Mouse (Mus musculus): ENCODE measurements around the gene Ripor3.

Gene Ripor3

DNA sequence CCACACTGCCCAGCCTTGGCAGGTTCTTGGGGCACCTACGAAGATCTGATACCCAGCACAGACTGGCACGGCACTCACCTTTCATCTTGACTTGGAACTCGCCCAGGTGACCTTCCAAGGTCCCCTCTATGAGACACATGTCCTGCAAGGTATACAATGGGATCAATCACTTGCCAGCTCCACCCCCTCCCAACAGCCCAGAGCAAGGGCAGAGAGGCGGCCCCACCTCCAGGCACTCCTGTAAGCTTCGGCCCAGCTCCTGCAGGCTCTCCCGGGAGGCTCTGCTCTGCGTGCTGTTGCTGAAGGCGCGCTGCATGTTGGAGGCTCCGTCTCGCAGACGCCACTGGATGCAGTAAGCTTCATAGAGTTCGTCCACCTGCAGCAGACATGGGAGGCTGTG, 17.2 kb downstream of the Ripor3 start:
- in situ Hi-C loops (cut with MboI, MseI), result no loop called here

DNA sequence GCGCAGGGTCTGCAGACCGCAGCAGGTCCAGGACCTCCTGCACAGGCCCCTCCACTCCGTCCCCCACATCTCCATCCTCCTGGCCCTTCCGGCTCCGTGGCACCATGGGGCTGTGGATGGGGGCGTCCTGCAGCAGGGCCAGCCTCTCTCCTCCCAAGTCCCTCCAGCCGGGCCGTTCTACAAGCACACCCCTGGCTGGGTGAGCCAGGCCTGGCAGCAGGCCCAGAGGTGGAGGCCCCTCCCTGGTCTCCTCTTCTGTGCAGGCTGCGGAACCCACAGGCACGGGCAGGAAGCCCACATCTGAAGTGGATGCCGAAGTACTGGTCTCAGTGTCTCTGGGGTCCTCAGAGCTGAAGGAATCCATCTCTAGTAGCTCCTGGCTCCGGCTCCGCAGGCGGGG, 21.1 kb downstream of the Ripor3 start:
- in situ Hi-C loops (cut with MboI, MseI), result no loop called here

DNA sequence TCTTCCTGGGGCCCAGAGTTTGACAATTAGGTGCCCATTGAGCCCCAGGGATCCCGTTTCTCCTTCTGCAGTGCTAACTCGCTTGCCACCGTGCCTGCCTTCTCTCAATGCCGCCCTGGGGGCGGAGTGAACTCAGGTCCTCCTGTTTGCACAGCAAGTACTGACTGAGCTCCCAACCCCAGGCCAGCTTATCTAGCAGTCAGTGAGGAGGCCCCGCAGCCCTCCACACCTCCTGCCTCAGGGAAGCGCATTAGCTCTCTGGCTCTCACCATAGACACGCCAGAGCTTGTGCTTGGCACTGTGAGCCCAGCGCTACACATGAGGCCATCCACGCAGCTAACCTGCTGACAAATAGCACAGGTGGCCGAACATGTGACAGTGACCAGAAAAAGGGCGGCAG, 22.8 kb downstream of the Ripor3 start:
- in situ Hi-C loops (cut with MboI, MseI), result no loop called here

DNA sequence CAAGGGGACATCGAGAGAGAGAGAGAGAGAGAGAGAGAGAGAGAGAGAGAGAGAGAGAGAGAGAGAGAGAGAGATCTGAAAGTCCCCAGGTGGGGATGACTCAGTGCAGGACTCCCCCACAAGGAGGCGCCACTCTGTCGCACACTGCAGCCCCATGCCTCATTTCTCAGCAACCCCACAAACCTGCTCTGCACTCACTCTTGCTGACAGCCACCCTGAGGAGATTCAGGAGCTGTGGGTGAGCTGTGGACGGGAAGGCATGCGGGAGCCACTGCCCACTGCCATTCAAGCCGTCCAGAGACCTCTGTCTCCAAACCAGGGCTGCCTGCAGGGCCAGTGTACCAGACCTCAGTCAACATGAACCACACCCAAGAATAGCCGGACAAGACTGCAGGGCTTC, 23.7 kb downstream of the Ripor3 start:
- in situ Hi-C loops (cut with MboI, MseI), result no loop called here

DNA sequence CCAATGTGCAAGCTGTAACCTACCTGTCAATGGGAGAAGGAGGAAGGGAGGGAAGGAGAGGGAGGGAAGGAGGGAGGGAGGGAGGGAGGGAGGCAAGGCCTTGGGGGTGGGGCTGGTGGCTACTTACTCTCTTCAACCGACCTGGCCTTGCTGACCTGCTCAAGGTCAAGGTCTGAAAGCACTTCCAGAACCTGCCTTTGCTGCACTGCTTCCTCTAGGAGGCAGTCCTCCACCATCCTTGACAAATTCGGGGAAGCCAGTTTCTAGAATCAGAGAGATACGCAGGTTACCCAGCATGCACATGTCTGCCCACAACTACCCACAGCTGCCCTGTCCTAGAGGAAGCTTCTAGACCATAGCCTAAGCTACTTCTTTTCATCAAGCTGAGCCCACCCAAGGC, 25.5 kb downstream of the Ripor3 start:
- in situ Hi-C loops (cut with MboI, MseI), result no loop called here

DNA sequence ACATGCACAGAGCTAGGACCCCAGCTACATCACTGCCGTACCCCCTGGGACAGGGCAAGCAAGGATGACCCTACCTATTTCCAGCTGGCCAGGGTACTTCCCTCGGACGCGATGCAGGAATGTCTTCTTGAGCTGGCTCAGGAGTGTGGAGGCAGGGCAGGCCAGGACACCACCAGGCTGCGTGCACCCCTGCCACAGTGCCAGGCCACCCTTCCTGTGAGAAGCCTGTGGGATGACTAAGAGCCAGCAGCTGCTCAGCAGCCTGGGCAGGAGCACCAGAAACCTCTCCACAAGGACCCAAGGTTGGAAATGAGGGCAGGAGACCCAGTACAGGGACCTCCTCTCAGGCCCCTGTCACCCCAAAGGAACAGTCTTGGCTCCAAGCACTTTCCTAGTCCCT, 26.0 kb downstream of the Ripor3 start:
- in situ Hi-C loops (cut with MboI, MseI), result no loop called here

DNA sequence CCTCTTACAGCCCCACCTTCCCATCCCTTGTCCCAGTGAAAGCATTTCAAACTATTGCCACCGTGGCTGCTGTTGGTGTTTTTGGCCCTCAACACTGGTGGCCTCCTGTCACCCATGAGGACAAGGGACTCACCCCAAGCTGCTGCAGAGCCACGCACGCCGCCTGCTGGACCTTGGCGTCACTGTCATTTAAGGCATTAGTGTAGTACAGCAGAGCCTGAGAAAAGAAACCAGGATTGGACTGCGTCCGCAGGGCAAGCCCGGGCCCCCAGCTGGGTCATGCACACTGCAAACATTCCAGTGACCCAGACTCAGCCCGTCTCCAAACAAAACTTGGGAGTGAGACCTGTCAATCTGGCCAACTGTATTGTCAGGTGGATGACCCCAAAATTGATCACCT, 27.8 kb downstream of the Ripor3 start:
- in situ Hi-C loops (cut with MboI, MseI), result no loop called here

DNA sequence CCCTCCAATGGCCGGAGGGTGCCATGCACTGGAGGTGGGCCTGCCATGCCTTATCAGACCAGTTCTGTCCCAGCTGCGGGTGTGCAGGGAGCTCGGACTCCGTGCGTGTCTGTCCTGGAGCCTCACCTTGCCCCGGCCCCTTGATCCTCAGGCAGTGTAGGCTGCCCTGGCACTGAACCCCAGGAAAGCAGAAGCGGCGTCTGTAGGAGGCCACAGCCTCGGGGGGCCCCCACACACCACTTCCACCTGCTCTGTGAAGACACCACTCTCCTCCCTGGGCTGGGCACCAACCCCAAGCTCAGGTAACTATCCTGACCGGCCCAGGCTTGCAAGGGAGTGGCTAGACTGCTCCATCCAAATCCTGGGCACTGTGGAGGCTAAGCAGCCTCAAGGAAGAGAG, 30.0 kb downstream of the Ripor3 start:
- in situ Hi-C loops (cut with MboI, MseI), result no loop called here

DNA sequence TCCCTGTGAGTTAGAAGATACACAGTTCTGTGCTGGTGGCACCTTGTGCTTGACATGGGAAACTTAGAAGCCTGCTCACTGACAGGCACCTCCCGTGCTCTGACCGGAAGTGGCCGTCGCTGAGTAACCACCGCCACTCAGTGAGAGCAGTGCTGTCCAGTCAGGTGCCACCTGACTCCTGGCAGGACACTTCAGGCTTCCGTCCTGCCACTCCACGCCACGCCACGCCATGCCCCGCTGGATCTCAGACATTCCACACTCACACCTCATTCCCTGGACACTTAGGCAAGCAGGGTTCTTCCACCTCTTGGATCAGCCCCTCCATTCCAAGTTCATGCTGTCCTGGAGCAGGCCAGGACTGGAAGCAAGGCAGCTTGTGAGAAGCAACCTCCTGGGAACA, 32.1 kb downstream of the Ripor3 start:
- in situ Hi-C loops (cut with MboI, MseI), result no loop called here

DNA sequence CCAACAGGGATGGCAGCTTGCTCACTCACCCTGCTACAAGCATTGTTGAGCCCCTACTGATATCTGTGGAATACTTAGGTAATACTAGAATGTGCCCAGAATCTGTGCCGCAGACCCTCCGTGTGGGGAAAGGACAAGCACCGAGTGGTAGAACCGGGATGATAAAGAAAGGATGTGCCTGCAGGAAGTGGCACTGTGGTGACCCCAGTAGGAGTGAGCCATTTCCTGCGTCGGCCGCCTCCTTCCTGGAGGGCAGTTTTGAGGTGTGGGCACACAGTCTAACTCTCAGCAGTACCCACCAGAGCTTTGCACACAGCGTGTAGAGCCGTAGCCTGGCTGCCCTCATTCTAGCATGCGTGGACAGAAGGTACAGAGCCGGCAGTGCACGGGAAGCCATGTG, 34.7 kb downstream of the Ripor3 start:
- in situ Hi-C loops (cut with MboI, MseI), result no loop called here

DNA sequence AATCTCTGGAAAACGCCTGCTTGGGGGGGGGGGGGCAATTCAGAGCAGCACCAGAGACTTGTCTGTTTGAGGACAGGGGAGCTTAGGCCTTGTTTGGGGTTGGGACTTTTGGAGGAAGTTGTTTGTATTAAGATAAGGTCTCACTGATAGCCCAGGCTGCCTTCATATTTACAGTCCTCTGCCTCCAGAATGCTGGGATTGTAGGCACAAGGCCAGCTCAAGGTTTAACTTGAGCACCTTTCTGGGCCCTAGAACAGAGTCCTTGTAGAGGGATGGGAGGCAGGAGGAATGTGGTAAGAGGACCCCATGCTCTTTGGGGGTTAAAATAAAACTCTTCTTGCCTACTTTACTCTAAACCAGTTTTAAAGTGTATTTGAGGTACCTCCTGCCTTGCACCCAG, 37.6 kb downstream of the Ripor3 start:
- in situ Hi-C loops (cut with MboI, MseI), result loop anchor here in 1 of 2 experiments (5.0 kb wide), 1 partner anchor 441 kb away; no protein-coding TSS in a partner anchor

DNA sequence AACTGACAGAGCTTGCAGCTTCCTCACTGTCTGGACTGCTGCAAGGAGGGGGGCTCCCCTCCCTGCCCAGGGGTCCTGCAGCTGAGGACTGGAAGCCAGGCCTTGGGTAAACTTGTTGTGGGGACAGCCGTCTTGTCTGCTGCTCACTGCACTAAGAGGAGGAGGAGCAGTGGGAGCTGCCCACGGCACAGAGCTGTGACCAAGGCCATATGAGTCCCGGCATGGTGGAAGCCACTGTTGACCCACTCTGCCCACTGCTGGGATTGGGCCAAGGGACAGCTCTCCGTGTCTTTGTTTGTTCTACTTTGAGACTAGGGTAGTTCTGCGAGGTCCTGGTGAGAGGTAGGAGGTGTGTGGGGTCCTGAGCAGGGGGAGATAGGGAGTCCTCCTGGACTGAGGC, 38.3 kb downstream of the Ripor3 start:
- in situ Hi-C loops (cut with MboI, MseI), result loop anchor here in 1 of 2 experiments (5.0 kb wide), 1 partner anchor 440 kb away; no protein-coding TSS in a partner anchor

DNA sequence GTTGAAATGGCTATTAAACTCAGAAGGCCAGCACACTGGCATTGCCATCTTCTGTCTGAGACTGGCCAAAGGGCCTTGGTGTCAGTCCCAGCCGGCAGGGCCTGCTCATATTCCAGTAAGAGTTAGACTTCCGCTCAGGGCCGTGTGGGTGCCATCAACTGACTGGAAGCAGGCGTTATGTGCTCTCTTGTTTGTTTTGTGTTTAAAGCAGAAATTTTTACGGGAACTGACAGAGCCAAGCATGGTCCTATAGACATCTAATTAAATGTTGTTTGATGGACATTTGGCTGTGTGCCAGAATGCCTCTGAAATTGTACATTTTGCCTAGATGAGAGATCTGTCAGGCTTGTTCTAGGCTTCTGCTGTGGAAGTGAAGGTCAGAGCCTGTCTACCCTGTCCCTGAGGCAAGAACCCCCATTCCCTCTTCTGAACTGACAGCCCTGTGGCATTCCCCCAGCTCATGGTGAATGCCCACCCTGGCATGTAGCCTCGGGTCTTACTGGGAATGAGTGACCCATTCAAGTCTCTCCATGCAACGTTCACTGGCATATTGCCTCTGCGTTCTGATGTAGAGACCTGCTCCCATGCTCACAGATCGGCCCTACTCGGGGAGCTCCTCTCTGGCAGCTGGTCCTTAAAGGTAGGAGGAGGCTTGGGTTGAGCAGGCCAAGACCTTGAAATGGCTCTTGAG, 40.4 kb downstream of the Ripor3 start:
- in situ Hi-C loops (cut with MboI, MseI), result loop anchor here in 1 of 2 experiments (5.0 kb wide), 1 partner anchor 438 kb away; no protein-coding TSS in a partner anchor

DNA sequence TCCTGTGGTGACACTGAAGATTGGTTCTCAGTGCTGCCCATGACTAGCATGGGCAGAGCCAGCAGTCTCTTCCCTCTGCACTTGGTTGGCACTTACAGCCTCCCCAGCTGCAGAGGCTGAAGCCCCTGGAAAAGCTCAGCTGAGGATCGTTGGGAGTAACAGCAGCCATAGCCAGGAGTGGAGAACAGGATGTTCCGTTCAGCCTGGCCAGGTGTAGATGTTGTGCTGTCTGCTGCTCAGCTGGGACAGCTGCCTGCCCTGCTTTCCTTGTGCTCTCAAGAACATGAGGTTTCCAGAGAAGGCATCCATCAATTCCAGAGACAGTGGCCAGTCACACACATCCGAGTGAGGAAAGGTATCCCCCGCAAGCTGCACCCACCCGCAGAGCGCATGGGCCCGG, 41.9 kb downstream of the Ripor3 start:
- in situ Hi-C loops (cut with MboI, MseI), result no loop called here

DNA sequence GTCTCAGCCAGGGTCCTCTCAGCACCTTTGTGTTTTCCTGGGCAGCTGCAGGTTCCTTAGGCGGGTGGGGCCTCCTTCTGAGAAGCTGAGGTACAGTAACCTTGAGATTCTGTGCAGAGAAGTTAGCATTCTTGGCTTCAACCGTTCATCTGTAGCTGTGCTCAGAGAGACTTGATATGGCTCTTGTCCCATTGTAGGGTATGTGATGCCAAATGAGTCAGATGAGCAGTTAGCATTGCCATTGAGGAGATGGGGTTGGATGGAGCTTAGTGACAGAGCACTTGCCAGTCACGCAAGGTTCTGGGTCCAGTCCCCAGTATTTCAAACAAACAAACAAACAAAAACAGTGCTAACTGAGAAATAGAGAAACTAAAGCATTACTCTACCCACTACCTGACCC, 44.5 kb downstream of the Ripor3 start:
- in situ Hi-C loops (cut with MboI, MseI), result no loop called here

DNA sequence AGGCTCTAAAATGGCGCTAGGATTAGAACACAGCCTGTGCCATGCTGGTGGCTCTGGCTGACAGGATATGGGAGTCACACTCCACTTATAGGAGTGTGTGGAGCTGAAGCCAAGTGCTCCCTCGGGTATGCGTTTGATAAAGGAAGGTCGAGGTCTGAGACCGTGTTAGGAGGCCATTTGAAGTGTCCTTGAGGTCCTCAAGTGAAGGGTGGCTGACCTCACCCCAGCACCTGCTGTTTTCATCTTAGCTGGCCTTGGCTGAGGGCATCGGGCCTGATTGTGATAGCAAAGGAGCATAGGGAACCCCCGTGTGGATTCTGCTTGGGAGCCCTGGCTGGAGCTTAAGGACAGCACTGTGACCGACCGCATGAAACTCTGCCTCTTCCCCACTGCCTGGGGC, 46.1 kb downstream of the Ripor3 start:
- in situ Hi-C loops (cut with MboI, MseI), result no loop called here

DNA sequence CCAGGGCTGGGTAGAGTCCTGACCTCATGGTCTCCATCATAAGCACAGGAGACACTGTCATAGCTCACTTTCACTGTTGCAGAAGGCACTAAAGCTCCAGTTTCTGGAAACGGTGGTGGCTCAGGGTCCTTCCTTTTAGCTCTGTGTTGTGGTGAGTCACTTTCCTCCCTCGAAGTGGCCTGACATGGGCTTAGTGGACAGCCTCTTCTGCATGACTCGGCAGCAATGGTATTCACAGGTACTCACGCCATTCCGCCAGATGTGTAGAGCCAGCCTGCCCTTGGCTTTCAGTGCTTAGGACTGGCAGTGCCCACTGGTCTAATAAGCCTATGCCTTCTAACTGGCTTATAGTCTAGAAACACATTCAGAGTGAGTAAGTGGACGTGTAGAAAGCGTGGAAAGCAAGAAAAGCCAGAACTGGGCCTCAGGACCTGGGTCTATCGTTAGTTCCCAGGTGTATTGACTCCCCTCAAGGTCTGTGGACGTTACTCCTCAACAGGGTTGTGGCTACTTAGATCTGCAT, 46.6 kb downstream of the Ripor3 start:
- in situ Hi-C loops (cut with MboI, MseI), result no loop called here

DNA sequence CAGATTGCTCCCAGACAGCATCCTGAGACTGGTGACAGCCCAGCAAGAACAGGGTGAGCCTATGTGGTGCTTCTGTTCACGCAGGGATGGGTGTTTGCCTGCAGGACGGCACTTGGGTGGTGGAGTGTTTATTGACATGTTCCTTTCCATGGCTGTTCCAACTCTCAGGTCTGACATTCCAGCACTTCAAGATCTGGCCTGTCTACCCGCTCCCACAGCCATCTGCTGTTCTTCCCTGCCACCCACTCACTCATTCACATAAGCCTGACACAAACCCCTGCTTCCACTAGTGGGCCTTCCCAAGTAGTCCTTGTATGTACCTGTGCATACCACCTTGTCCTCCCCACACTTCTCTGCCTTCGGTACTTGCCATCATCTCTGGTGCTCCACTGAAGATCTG, 47.2 kb downstream of the Ripor3 start:
- in situ Hi-C loops (cut with MboI, MseI), result no loop called here

DNA sequence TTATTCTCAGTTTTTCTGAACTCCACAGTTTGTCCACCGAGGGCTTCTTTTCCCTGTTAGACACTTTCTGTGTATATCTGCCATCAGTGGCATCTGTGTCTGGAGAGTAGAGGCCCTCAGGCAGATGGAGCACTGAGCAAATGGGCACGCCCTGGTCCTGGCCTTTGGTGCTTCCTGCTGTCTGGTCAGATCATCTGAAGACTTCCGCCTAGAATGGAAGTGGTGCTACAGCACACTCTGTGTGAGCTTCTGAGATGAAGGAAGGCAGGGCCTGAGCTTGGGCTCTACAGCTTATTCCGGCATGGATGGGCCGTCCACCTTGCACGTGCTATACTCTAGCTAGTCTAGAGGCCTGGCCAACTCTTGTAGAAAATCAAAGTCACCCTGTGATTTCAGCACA, 48.1 kb downstream of the Ripor3 start:
- in situ Hi-C loops (cut with MboI, MseI), result no loop called here

DNA sequence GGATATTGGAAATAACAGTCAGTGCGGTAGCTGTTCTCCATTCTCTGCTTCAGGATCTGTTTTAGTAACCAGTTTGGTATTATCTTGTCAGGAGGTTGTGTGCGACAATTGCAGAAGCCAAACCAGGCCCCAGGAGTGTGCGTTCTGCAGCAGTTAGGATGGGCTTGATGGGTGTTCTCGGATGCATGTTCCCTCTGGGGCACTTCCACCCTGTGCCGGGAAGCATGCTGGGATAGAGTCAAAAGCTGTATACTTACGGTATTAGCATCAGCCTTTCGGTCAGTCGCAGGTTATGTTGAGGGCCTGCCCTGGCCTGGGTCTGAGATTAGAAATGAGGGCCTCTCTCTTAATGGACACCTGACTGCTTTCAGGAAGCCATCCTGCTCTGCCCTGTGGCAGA, 49.8 kb downstream of the Ripor3 start:
- in situ Hi-C loops (cut with MboI, MseI), result no loop called here

DNA sequence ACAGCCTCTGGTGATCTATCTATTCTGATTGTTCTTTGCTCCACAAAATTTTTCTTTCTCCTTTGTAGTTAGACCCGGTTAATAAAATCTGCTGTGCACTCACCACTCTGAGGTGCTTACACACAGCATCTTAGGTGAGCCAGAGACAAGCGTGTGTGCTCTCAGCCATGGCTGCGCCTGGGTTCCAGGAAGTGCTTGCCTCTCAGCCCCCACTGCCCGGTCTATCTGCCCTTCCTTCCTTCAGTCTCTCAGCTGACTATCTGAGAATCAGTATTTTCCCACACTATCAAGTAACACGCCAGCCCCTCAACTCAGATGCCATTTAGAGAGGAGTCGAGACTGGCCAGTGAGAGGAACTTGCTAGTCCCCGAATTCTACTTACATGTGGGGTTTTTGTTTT, 50.4 kb downstream of the Ripor3 start:
- in situ Hi-C loops (cut with MboI, MseI), result no loop called here

DNA sequence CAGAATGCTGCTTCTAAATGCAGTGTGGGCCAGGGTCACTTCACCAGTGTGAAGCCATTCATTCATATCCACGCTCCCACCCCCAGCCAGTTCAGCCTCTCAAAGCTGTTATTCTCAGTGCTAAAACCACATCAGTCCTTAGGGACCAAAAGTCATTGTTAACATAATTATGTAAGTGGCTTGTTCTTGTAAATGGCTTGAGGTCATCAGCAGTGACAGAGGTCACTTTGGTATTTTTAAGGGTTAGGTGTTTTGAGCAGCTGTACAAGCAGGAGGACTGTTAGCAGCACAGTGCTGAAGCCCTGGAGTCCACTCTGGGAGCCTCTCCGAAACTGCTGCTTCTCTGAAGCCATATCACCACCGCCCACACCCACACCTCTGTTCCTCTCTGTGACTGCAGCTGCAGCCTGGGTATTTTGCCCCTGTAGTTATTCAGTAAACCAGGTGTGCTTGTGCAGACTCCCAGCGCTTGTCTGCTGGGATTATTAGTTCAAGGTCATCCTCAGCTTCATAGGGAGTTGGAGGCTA, 51.0 kb downstream of the Ripor3 start:
- in situ Hi-C loops (cut with MboI, MseI), result no loop called here

DNA sequence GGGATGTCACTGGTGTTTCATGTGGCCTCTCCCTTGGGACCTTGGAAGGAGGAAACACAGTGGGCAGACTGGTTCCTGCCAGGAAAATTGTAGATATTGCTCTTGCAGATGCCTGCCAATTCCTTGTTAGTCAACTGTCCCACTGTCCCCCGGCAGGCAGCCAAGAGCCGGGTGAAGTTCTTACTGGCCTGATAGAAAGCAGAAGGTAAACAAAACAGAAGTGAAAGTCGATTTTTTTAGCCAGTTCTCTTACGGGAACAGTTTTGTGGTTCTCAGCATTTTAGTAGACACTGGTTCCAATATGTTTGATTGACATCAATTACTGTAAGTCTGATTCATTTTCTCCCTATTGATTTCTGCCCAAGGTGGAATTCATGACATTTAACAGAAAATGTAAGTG, 51.6 kb downstream of the Ripor3 start:
- in situ Hi-C loops (cut with MboI, MseI), result no loop called here
